Mouse (Mus musculus) ovary, adult 10 weeks (tissue): ENCODE measurements around the gene Parvb. TPM values are rescaled to one million over a fixed set of nuclear protein-coding genes. Genes with fewer than 3 reads are reported as not detected.

ENCODE experiments used
- polyA plus RNA-seq: library from polyadenylated mRNA; stranded (reverse); fragments of 350-450 nt; fragmentation: Illumina TruSeq; extraction: RNeasy Lipid Tissue Mini Kit (QIAGEN cat#74804); gene quantifications from one replicate; pipeline ENCODE4 v1.2.3, GENCODE M21; 2014

Parvb gene
- polyA plus RNA-seq: 2.3 TPM

GRCm38 (mm10) chr15:84231721-84232561 is at the start of gene Parvb:
Parvb (plus strand) TSS chr15:84232043.

GRCm38 (mm10) chr15:84192058-84192791 is 39.6 kb upstream of the Parvb start, which contains the start of gene Samm50:
Samm50 (plus strand) TSS chr15:84192241.

GRCm38 (mm10) chr15:84323966-84324869 is 92.4 kb downstream of the Parvb start, which contains the start of gene Parvg:
Parvg (plus strand) TSS chr15:84324026.

Other genes with a start within 250 kb of the Parvb start
- 0.46 TPM for gene Efcab6, start 166.7 kb upstream of the Parvb start, polyA plus RNA-seq
- gene Sult4a1, start 126.3 kb upstream of the Parvb start, polyA plus RNA-seq: 0.37 TPM
- gene Pnpla5, start 108.9 kb upstream of the Parvb start, polyA plus RNA-seq: not detected
- gene Pnpla3, start 64.2 kb upstream of the Parvb start, polyA plus RNA-seq: not detected
- 37.1 TPM for gene Samm50, start 39.8 kb upstream of the Parvb start, polyA plus RNA-seq
- gene Parvg, start 92.0 kb downstream of the Parvb start, polyA plus RNA-seq: not detected
- gene Shisal1, start 215.1 kb downstream of the Parvb start, polyA plus RNA-seq: 0.66 TPM